Mouse (Mus musculus): ENCODE measurements around the gene Fbxw19. TPM values are rescaled to one million over a fixed set of nuclear protein-coding genes. Genes with fewer than 3 reads are reported as not detected.

Fbxw19 gene
- not detected for polyA plus RNA-seq (2014; fragmentation: Illumina TruSeq; extraction: RNeasy Lipid Tissue Mini Kit (QIAGEN cat#74804); ENCODE audit: low read depth, low replicate concordance)

GRCm38 (mm10) chr9:109495775-109496174, at the start of gene Fbxw19:
Fbxw19 (minus strand) TSS chr9:109495875.

GRCm38 (mm10) chr9:109449040-109449439, 46.6 kb downstream of the Fbxw19 start, which contains the start of gene Fbxw16:
Fbxw16 (minus strand) TSS chr9:109449140.

Other genes with a start within 250 kb of the Fbxw19 start
- not detected for gene Fbxw14, start 208.2 kb downstream of the Fbxw19 start, polyA plus RNA-seq (2014; fragmentation: Illumina TruSeq; extraction: RNeasy Lipid Tissue Mini Kit (QIAGEN cat#74804); ENCODE audit: low read depth, low replicate concordance)
- not detected for gene Fbxw28, start 156.2 kb downstream of the Fbxw19 start, polyA plus RNA-seq (2014; fragmentation: Illumina TruSeq; extraction: RNeasy Lipid Tissue Mini Kit (QIAGEN cat#74804); ENCODE audit: low read depth, low replicate concordance)
- not detected for gene Fbxw22, start 91.6 kb downstream of the Fbxw19 start, polyA plus RNA-seq (2014; fragmentation: Illumina TruSeq; extraction: RNeasy Lipid Tissue Mini Kit (QIAGEN cat#74804); ENCODE audit: low read depth, low replicate concordance)
- gene Fbxw16, start 46.7 kb downstream of the Fbxw19 start, polyA plus RNA-seq (2014; fragmentation: Illumina TruSeq; extraction: RNeasy Lipid Tissue Mini Kit (QIAGEN cat#74804); ENCODE audit: low read depth, low replicate concordance) = not detected
- gene Fbxw15, start 72.4 kb upstream of the Fbxw19 start, polyA plus RNA-seq (2014; fragmentation: Illumina TruSeq; extraction: RNeasy Lipid Tissue Mini Kit (QIAGEN cat#74804); ENCODE audit: low read depth, low replicate concordance) = 0.28 TPM
- 0.14 TPM for gene Fbxw24, start 130.2 kb upstream of the Fbxw19 start, polyA plus RNA-seq (2014; fragmentation: Illumina TruSeq; extraction: RNeasy Lipid Tissue Mini Kit (QIAGEN cat#74804); ENCODE audit: low read depth, low replicate concordance)
- gene Fbxw25, start 168.8 kb upstream of the Fbxw19 start, polyA plus RNA-seq (2014; fragmentation: Illumina TruSeq; extraction: RNeasy Lipid Tissue Mini Kit (QIAGEN cat#74804); ENCODE audit: low read depth, low replicate concordance) = 0.14 TPM
- 7.8 TPM for gene Fbxw18, start 206.8 kb upstream of the Fbxw19 start, polyA plus RNA-seq (2014; fragmentation: Illumina TruSeq; extraction: RNeasy Lipid Tissue Mini Kit (QIAGEN cat#74804); ENCODE audit: low read depth, low replicate concordance)